Mouse (Mus musculus) neural tube, embryonic 10.5 days (tissue): Measurements from ENCODE around the gene Mug1.
"Not testable (repeated sequence)": the region's sequence is repeated elsewhere in the genome, so short reads cannot be mapped to it uniquely, and the experiment has no call there.

Source experiments
- DNase-seq: peaks from one replicate; pipeline ENCODE4 v3.0.0-alpha.2; 2017; ENCODE audit warnings: low spot score; ENCODE audit errors: extremely low spot score

Mug1 gene

GRCm38 (mm10) chr6:121838271-121838670 lies at the start of gene Mug1:
Gene Mug1, plus strand, starts transcription at chr6:121838541.
- not testable (repeated sequence) for DNase-seq

GRCm38 (mm10) chr6:121828034-121828433 lies 10.3 kb upstream of the Mug1 start:
- no peak for DNase-seq

GRCm38 (mm10) chr6:121836361-121836760 lies 2.0 kb upstream of the Mug1 start:
- no peak for DNase-seq

GRCm38 (mm10) chr6:121848378-121848777 lies 10.0 kb downstream of the Mug1 start:
- no peak for DNase-seq
